Mouse (Mus musculus): ENCODE results near the gene Agpat1.

GRCm38 (mm10) chr17:34649106-34649864 is 45.2 kb downstream of the Agpat1 start:
- TF ChIP-seq CTCF (IDR thresholded peaks at IDR 0.05; ENCODE audit: insufficient read depth, low read length): no peak
- no peak for TF ChIP-seq POLR2A (IDR thresholded peaks at IDR 0.05; ENCODE audit: borderline replicate concordance, extremely low read depth, low read depth, low read length)

All from lung, adult 2 months (tissue).